Mouse (Mus musculus): ENCODE measurements around the gene Smug1. TPM values are rescaled to one million over a fixed set of nuclear protein-coding genes. Genes with fewer than 3 reads are reported as not detected.

Gene Smug1
- total RNA-seq, 2 experiments from 2014 or later: 1.8 to 4.7 TPM

GRCm38 (mm10) chr15:103108066-103108676 is 58.7 kb downstream of the Smug1 start:
- no peak for ATAC-seq (replicated peaks; ENCODE audit: poor library complexity, severe bottlenecking)

- no peak for ATAC-seq (replicated peaks; ENCODE audit: poor library complexity, severe bottlenecking)
Measured at GRCm38 (mm10) chr15:103106201-103106600, 60.7 kb downstream of the Smug1 start.

Other genes with a start within 250 kb of the Smug1 start
- gene Hoxc13, start 246.0 kb downstream of the Smug1 start, total RNA-seq (2014; fragmentation: Nextera tagmentation): not detected in 2 replicates
- not detected in 2 replicates for gene Hoxc13, start 246.0 kb downstream of the Smug1 start, total RNA-seq (2017)
- gene Hoxc12, start 230.3 kb downstream of the Smug1 start, total RNA-seq (2014; fragmentation: Nextera tagmentation): not detected in 2 replicates
- not detected in 2 replicates for gene Hoxc12, start 230.3 kb downstream of the Smug1 start, total RNA-seq (2017)
- gene Hoxc11, start 212.7 kb downstream of the Smug1 start, total RNA-seq (2014; fragmentation: Nextera tagmentation): not detected in 2 replicates
- not detected in 2 replicates for gene Hoxc11, start 212.7 kb downstream of the Smug1 start, total RNA-seq (2017)
- gene Hoxc10, start 200.3 kb downstream of the Smug1 start, total RNA-seq (2014; fragmentation: Nextera tagmentation): not detected in 2 replicates
- not detected in 2 replicates for gene Hoxc10, start 200.3 kb downstream of the Smug1 start, total RNA-seq (2017)
- not detected in 2 replicates for gene Hoxc5, start 199.6 kb downstream of the Smug1 start, total RNA-seq (2014; fragmentation: Nextera tagmentation)
- not detected in 2 replicates for gene Hoxc5, start 199.6 kb downstream of the Smug1 start, total RNA-seq (2017)
- gene Hoxc9, start 190.7 kb downstream of the Smug1 start, total RNA-seq (2014; fragmentation: Nextera tagmentation): not detected in 2 replicates
- not detected in 2 replicates for gene Hoxc9, start 190.7 kb downstream of the Smug1 start, total RNA-seq (2017)
- gene Hoxc8, start 176.5 kb downstream of the Smug1 start, total RNA-seq (2014; fragmentation: Nextera tagmentation): not detected in 2 replicates
- not detected in 2 replicates for gene Hoxc8, start 176.5 kb downstream of the Smug1 start, total RNA-seq (2017)
- not detected in 2 replicates for gene Hoxc6, start 168.8 kb downstream of the Smug1 start, total RNA-seq (2014; fragmentation: Nextera tagmentation)
- not detected in 2 replicates for gene Hoxc6, start 168.8 kb downstream of the Smug1 start, total RNA-seq (2017)
- not detected in 2 replicates for gene Hoxc4, start 148.2 kb downstream of the Smug1 start, total RNA-seq (2014; fragmentation: Nextera tagmentation)
- not detected in 2 replicates for gene Hoxc4, start 148.2 kb downstream of the Smug1 start, total RNA-seq (2017)
- 105 and 120 TPM in 2 replicates for gene Cbx5, start 72.7 kb upstream of the Smug1 start, total RNA-seq (2014; fragmentation: Nextera tagmentation)
- 225 and 229 TPM in 2 replicates for gene Cbx5, start 72.7 kb upstream of the Smug1 start, total RNA-seq (2017)
- 605 and 693 TPM in 2 replicates for gene Hnrnpa1, start 73.3 kb upstream of the Smug1 start, total RNA-seq (2014; fragmentation: Nextera tagmentation)
- 956 and 1,234 TPM in 2 replicates for gene Hnrnpa1, start 73.3 kb upstream of the Smug1 start, total RNA-seq (2017)
- gene Nfe2, start 91.3 kb upstream of the Smug1 start, total RNA-seq (2014; fragmentation: Nextera tagmentation): 159 and 180 TPM in 2 replicates
- gene Nfe2, start 91.3 kb upstream of the Smug1 start, total RNA-seq (2017): 112 and 174 TPM in 2 replicates
- 229 and 240 TPM in 2 replicates for gene Copz1, start 105.6 kb upstream of the Smug1 start, total RNA-seq (2014; fragmentation: Nextera tagmentation)
- 80.3 and 87.2 TPM in 2 replicates for gene Copz1, start 105.6 kb upstream of the Smug1 start, total RNA-seq (2017)
- gene Gpr84, start 143.5 kb upstream of the Smug1 start, total RNA-seq (2014; fragmentation: Nextera tagmentation): 0.77 and 1.0 TPM in 2 replicates
- gene Gpr84, start 143.5 kb upstream of the Smug1 start, total RNA-seq (2017): 0.77 and 1.1 TPM in 2 replicates
- gene Zfp385a, start 173.0 kb upstream of the Smug1 start, total RNA-seq (2014; fragmentation: Nextera tagmentation): 17.5 and 24.9 TPM in 2 replicates
- 1.8 and 2.7 TPM in 2 replicates for gene Zfp385a, start 173.0 kb upstream of the Smug1 start, total RNA-seq (2017)
- gene Itga5, start 199.7 kb upstream of the Smug1 start, total RNA-seq (2014; fragmentation: Nextera tagmentation): 24.7 and 29.8 TPM in 2 replicates
- 5.0 and 12.7 TPM in 2 replicates for gene Itga5, start 199.7 kb upstream of the Smug1 start, total RNA-seq (2017)